Mouse (Mus musculus) limb, embryonic 13.5 days (tissue): ENCODE results near the gene Pafah2. TPM values are rescaled to one million over a fixed set of nuclear protein-coding genes. Genes with fewer than 3 reads are reported as not detected.
A peak's percentile ranks its signal among the peaks of the same experiment; 100 is the strongest.

Experiments
- ATAC-seq: fragments of 200-750 bp; cut with Nextera tagmentation; 2 replicates; pipeline ENCODE4 v1.8.0; 2017; ENCODE audit warnings: low read depth, moderate number of reproducible peaks, moderate TSS enrichment; ENCODE audit not compliant: low FRiP score
- H3K27ac ChIP-seq: fragments of 300-500 bp; sonication (generic); 2 replicates; pipeline ENCODE4 v1.5.1; 2015; ENCODE audit warnings: inconsistent platforms, mild to moderate bottlenecking, moderate library complexity
- H3K27me3 ChIP-seq: fragments of 300-500 bp; sonication (generic); 2 replicates; pipeline ENCODE4 v1.6.1; 2015; ENCODE audit warnings: mild to moderate bottlenecking, inconsistent platforms
- H3K36me3 ChIP-seq: fragments of 300-500 bp; sonication (generic); 2 replicates; pipeline ENCODE4 v1.6.1; 2015; ENCODE audit warnings: inconsistent platforms, mild to moderate bottlenecking, moderate library complexity
- H3K4me1 ChIP-seq: fragments of 300-500 bp; sonication (generic); 2 replicates; pipeline ENCODE4 v1.6.1; 2015; ENCODE audit warnings: inconsistent platforms
- H3K4me2 ChIP-seq: fragments of 300-500 bp; sonication (generic); replicated peaks from 2 replicates; pipeline ENCODE4 v1.6.1; 2015; ENCODE audit warnings: inconsistent platforms, mild to moderate bottlenecking, moderate library complexity
- H3K4me3 ChIP-seq: fragments of 300-500 bp; sonication (generic); 2 replicates; pipeline ENCODE4 v1.5.1; 2015; ENCODE audit warnings: moderate library complexity, mild to moderate bottlenecking, inconsistent platforms
- H3K9ac ChIP-seq: fragments of 300-500 bp; sonication (generic); 2 replicates; pipeline ENCODE4 v1.6.1; 2015; ENCODE audit warnings: mild to moderate bottlenecking, inconsistent platforms
- H3K9me3 ChIP-seq: fragments of 300-500 bp; sonication (generic); 2 replicates; pipeline ENCODE4 v1.6.1; 2016; ENCODE audit warnings: inconsistent platforms
- WGBS: fragments of 180-500 bp; shearing (Covaris S2); methylation state at CpG from one replicate; pipeline ENCODE4 v1.1.7; 2015; 5-methylcytosine and 5-hydroxymethylcytosine counted together
- polyA plus RNA-seq: library from polyadenylated mRNA; unstranded; fragments of >200 nt; fragmentation: Nextera tagmentation; extraction: Ambion mirVana; gene quantifications from 2 replicates; pipeline ENCODE4 v1.2.1, GENCODE M21; 2015

Gene Pafah2
- polyA plus RNA-seq = 11.3 and 12.9 TPM in 2 replicates

GRCm38 (mm10) chr4:134395977-134396825 lies at the start of gene Pafah2:
Gene Pafah2 (plus strand): TSS chr4:134396320.
- Histone ChIP-seq H3K36me3 (no peaks in the 10 kb centered on the region), H3K9me3 (no peaks in the 10 kb centered on the region), H3K4me2 (peak within 1 kb of the TSS; percentile 94), H3K9ac (peak within 1 kb of the TSS; percentile 75), H3K4me3 (peak within 1 kb of the TSS; percentile 61), H3K27ac (peak within 1 kb of the TSS; percentile 74), H3K27me3 (no peaks in the 10 kb centered on the region), H3K4me1 (peaks cover 18% of the 10 kb centered on the region)
- peak; percentile 98 for ATAC-seq
- under 1% methylated on average over 31 of the region's 31 CpGs for WGBS

- ATAC-seq = no peak
- no peaks in the 10 kb centered on the region for H3K36me3 ChIP-seq
- no peak overlapping the region for H3K4me2 ChIP-seq
- no peak overlapping the region for H3K9ac ChIP-seq
- 71% methylated on average over 11 of the region's 11 CpGs for WGBS
- no peaks in the 10 kb centered on the region for H3K9me3 ChIP-seq
- H3K4me3 ChIP-seq = no peak overlapping the region
- peaks cover 44% of the 10 kb centered on the region for H3K27me3 ChIP-seq
- H3K27ac ChIP-seq = no peak overlapping the region
- peaks cover 22% of the 10 kb centered on the region for H3K4me1 ChIP-seq
Observed at GRCm38 (mm10) chr4:134348078-134348477, 48.0 kb upstream of the Pafah2 start.

- peaks cover 39% of the 10 kb centered on the region for H3K27me3 ChIP-seq
- 81% methylated on average over 5 of the region's 5 CpGs for WGBS
- no peak overlapping the region for H3K4me2 ChIP-seq
- no peak overlapping the region for H3K9ac ChIP-seq
- H3K4me3 ChIP-seq = no peak overlapping the region
- peaks cover 17% of the 10 kb centered on the region for H3K4me1 ChIP-seq
- H3K27ac ChIP-seq = no peak overlapping the region
- no peak for ATAC-seq
- no peaks in the 10 kb centered on the region for H3K36me3 ChIP-seq
- no peaks in the 10 kb centered on the region for H3K9me3 ChIP-seq
Observed at GRCm38 (mm10) chr4:134348545-134348944, 47.6 kb upstream of the Pafah2 start.

- Histone ChIP-seq H3K4me1 (peaks cover 13% of the 10 kb centered on the region), H3K4me3 (no peak overlapping the region), H3K27ac (no peak overlapping the region), H3K27me3 (peaks cover 26% of the 10 kb centered on the region), H3K9ac (no peak overlapping the region), H3K9me3 (no peaks in the 10 kb centered on the region), H3K4me2 (no peak overlapping the region), H3K36me3 (no peaks in the 10 kb centered on the region)
- no peak for ATAC-seq
- 88% methylated on average over 7 of the region's 7 CpGs for WGBS
Observed at GRCm38 (mm10) chr4:134349829-134350228, 46.3 kb upstream of the Pafah2 start.

- H3K9me3 ChIP-seq = no peaks in the 10 kb centered on the region
- ATAC-seq = no peak
- H3K27ac ChIP-seq = no peak overlapping the region
- H3K9ac ChIP-seq = no peak overlapping the region
- 85% methylated on average over 6 of the region's 6 CpGs for WGBS
- H3K4me3 ChIP-seq = no peak overlapping the region
- H3K27me3 ChIP-seq = peaks cover 18% of the 10 kb centered on the region
- no peak overlapping the region for H3K4me2 ChIP-seq
- no peaks in the 10 kb centered on the region for H3K36me3 ChIP-seq
- H3K4me1 ChIP-seq = peaks cover 14% of the 10 kb centered on the region
Observed at GRCm38 (mm10) chr4:134350641-134351040, 45.5 kb upstream of the Pafah2 start.

- Histone ChIP-seq H3K27me3 (peaks cover 9% of the 10 kb centered on the region), H3K36me3 (no peaks in the 10 kb centered on the region), H3K4me2 (no peak overlapping the region), H3K4me1 (peaks cover 24% of the 10 kb centered on the region), H3K27ac (no peak overlapping the region), H3K9ac (no peak overlapping the region), H3K4me3 (no peak overlapping the region), H3K9me3 (no peaks in the 10 kb centered on the region)
- ATAC-seq = no peak
- WGBS = 49% methylated on average over 18 of the region's 18 CpGs
Observed at GRCm38 (mm10) chr4:134351329-134352260, 44.5 kb upstream of the Pafah2 start.

- Histone ChIP-seq H3K4me3 (no peak overlapping the region), H3K27ac (no peak overlapping the region), H3K4me2 (no peak overlapping the region), H3K9ac (no peak overlapping the region), H3K36me3 (no peaks in the 10 kb centered on the region), H3K9me3 (no peaks in the 10 kb centered on the region), H3K4me1 (peaks cover 30% of the 10 kb centered on the region), H3K27me3 (peaks cover 6% of the 10 kb centered on the region)
- no peak for ATAC-seq
- WGBS = 72% methylated on average over 12 of the region's 12 CpGs
Observed at GRCm38 (mm10) chr4:134352261-134352707, 43.8 kb upstream of the Pafah2 start.

GRCm38 (mm10) chr4:134352929-134353328 lies 43.2 kb upstream of the Pafah2 start:
- 66% methylated on average over 7 of the region's 7 CpGs for WGBS
- Histone ChIP-seq H3K4me3 (no peak overlapping the region), H3K9ac (no peak overlapping the region), H3K9me3 (no peaks in the 10 kb centered on the region), H3K27ac (no peak overlapping the region), H3K36me3 (no peaks in the 10 kb centered on the region), H3K4me1 (peaks cover 31% of the 10 kb centered on the region), H3K27me3 (peaks cover 10% of the 10 kb centered on the region), H3K4me2 (no peak overlapping the region)
- no peak for ATAC-seq

- ATAC-seq = no peak
- peaks cover 13% of the 10 kb centered on the region for H3K27me3 ChIP-seq
- H3K4me1 ChIP-seq = peaks cover 31% of the 10 kb centered on the region
- no peak overlapping the region for H3K9ac ChIP-seq
- no peak overlapping the region for H3K4me3 ChIP-seq
- H3K9me3 ChIP-seq = no peaks in the 10 kb centered on the region
- H3K27ac ChIP-seq = no peak overlapping the region
- 71% methylated on average over 5 of the region's 5 CpGs for WGBS
- H3K4me2 ChIP-seq = no peak overlapping the region
- no peaks in the 10 kb centered on the region for H3K36me3 ChIP-seq
Observed at GRCm38 (mm10) chr4:134353527-134354409, 42.4 kb upstream of the Pafah2 start.

- H3K27ac ChIP-seq = no peak overlapping the region
- H3K27me3 ChIP-seq = peaks cover 16% of the 10 kb centered on the region
- 33% methylated on average over 16 of the region's 16 CpGs for WGBS
- peaks cover 31% of the 10 kb centered on the region for H3K4me1 ChIP-seq
- H3K4me3 ChIP-seq = no peak overlapping the region
- 0 out of 2 replicates have a peak, but pooled peaks have one; percentile 34 for ATAC-seq
- H3K4me2 ChIP-seq = no peak overlapping the region
- no peak overlapping the region for H3K9ac ChIP-seq
- no peaks in the 10 kb centered on the region for H3K9me3 ChIP-seq
- H3K36me3 ChIP-seq = no peaks in the 10 kb centered on the region
Observed at GRCm38 (mm10) chr4:134355841-134356452, 40.2 kb upstream of the Pafah2 start.
